Mouse (Mus musculus) ES-E14 (cell line): Measurements from ENCODE around the gene Rasl11a.

Source experiments
- CHD2 ChIP-seq: IDR thresholded peaks from 2 replicates; pipeline ENCODE4 v1.6.1; 2014; ENCODE audit warnings: mild to moderate bottlenecking, low read depth, low read length, inconsistent platforms
- HCFC1 ChIP-seq: IDR thresholded peaks from 2 replicates; pipeline ENCODE4 v1.6.1; 2012; ENCODE audit warnings: low read length, inconsistent platforms, borderline replicate concordance; ENCODE audit not compliant: insufficient read depth
- MAFK ChIP-seq: IDR thresholded peaks from 2 replicates; pipeline ENCODE4 v1.6.1; 2014; ENCODE audit warnings: mild to moderate bottlenecking, low read depth, low read length, inconsistent platforms; ENCODE audit not compliant: insufficient read depth
- ZNF384 ChIP-seq: IDR thresholded peaks from 2 replicates; pipeline ENCODE4 v1.6.1; 2012; ENCODE audit warnings: low read depth, low read length, inconsistent platforms

- TF ChIP-seq HCFC1 = no peak
- no peak for TF ChIP-seq MAFK
- TF ChIP-seq CHD2 = no peak
- no peak for TF ChIP-seq ZNF384
These were observed 29.5 kb upstream of the Rasl11a start for GRCm38 (mm10) chr5:146815394-146815793.
